Mouse (Mus musculus): ENCODE measurements around the gene Pgp. TPM values are rescaled to one million over a fixed set of nuclear protein-coding genes. Genes with fewer than 3 reads are reported as not detected.

Pgp gene
- total RNA-seq (2023) = 14.3 to 17.9 TPM (median 16.6 TPM) in 4 replicates

DNA sequence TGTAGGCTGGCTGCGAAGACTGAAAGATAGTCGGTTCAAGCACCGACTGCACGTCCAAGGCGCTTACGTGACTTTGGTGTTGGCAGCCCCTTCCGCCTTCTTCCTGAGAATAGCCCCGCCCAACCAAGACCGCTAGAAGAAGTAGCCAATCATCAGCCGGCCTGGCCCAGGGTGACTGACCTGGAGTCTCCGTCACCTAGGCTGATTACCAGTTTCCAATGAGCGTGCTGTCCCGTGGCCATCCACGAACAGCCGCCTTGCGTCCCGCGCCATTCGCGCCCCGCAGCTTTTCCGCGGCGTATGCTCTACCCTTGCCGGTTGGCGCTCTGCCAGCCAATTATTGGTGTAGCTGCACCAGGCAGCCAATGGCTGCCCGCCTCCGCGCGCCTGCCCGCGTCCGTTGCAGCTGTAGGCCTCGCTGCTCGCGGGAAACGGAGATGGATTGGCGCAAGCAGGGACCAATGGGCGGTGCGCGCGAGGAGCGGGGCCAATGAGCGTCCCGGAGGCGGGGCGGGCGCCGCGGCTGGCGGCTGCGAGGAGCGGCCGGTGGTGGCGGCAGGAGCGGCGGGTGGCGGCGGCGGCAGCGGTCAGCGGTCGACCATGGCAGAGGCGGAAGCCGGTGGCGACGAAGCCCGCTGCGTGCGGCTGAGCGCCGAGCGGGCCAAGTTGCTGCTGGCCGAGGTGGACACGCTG, at the start of gene Pgp, which contains the start of gene E4f1:
Pgp (plus strand) TSS at position 483 of the 693 bp plus-strand sequence.
E4f1 (minus strand) TSS at position 404 of the 693 bp plus-strand sequence.

DNA sequence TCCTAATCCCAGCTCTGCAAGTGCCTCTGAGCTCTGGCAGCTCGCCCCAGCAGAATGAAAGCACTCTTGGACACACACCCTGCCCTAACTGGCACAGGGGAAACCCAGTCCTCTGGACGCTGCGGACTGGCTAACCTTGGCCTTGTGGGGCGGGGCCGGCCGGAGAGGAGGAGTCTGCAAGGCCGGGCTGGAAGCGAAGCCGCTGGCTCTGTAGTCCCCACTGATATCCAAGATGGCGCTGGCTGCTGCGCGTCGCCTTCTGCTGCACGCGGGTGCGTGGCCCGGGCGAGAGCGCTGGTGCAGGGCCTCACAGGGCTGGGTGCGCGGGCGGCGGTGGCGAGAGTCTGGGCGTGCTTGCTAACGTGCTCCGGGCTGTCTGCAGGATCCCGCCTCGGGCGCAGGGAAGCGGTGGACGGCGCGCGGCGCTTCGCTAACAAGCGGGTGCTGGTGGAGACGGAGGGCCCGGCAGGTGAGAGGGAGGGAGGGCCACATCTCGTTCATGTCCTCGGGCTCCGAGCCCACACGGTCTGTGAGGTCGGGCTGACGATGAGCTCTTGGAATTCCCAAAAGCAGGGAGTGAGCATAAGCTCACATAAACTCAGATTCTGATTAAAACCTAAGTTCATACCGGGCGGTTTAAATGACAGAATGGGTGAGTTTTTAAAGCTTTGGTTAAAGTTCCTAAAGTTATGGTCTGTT, 43.6 kb upstream of the Pgp start, which contains the start of gene Eci1:
Eci1 (plus strand) TSS at position 171 of the 699 bp plus-strand sequence.

GRCm38 (mm10) chr17:24442632-24443155, 27.5 kb upstream of the Pgp start, which contains the start of gene Dnase1l2:
Gene Dnase1l2, minus strand, starts transcription at chr17:24443105.

GRCm38 (mm10) chr17:24473612-24474275, 3.6 kb downstream of the Pgp start, which contains the start of gene Bricd5:
Gene Bricd5, plus strand, starts transcription at chr17:24473884.

DNA sequence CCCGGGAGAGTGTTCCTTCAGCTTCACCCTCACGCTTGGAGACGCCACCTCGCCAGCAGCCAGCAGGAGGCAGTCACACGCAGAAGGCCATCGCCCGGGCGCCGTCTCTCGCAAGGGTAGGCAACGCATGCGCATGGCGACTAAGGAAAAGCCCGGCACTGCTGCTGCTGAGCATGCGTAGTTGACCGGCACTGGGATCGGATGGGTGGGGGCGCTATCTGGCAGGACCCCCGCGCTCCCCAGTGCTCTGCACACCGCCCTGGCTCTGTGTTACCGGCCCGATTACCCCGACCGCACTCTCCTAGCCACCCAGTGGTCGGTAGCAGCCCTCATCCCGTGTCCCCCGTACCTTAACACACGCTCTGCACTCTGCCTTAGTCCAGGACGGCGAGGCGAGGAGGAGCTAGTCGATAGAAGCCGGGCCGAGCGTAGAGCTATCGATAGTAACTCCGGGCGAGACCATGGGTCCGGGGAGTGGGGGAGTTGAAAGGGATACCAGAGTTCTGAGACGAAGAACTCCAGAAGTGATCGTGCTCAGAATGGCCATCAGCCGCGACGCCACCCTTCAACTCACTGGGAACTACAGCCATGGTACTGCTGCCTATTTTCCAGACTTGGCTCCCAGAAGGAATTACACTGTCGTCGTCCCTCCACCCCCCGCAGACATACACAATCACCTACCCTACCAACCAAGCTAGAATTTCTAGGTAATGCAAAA, 8.6 kb downstream of the Pgp start, which contains the start of gene Mlst8:
Mlst8 (minus strand) TSS at position 416 of the 718 bp plus-strand sequence.

GRCm38 (mm10) chr17:24488186-24488661, 18.0 kb downstream of the Pgp start, which contains the start of gene Caskin1:
Gene Caskin1, plus strand, starts transcription at chr17:24488601.

Other genes with a start within 250 kb of the Pgp start
- 7.4 to 10.9 TPM (median 8.2 TPM) in 4 replicates for gene Tedc2, start 249.5 kb upstream of the Pgp start, total RNA-seq (2023)
- gene Ccnf, start 218.9 kb upstream of the Pgp start, total RNA-seq (2023) = 11.6 to 14.8 TPM (median 13.2 TPM) in 4 replicates
- gene Abca17, start 119.3 kb upstream of the Pgp start, total RNA-seq (2023) = 0.27 to 0.57 TPM (median 0.50 TPM) in 3 of 4 replicates, not detected in the other
- gene Abca3, start 118.4 kb upstream of the Pgp start, total RNA-seq (2023) = 52.3 to 57.4 TPM (median 55.0 TPM) in 4 replicates
- 155 to 180 TPM (median 162 TPM) in 4 replicates for gene Rnps1, start 55.8 kb upstream of the Pgp start, total RNA-seq (2023)
- gene Eci1, start 43.8 kb upstream of the Pgp start, total RNA-seq (2023) = 21.7 to 37.3 TPM (median 25.2 TPM) in 4 replicates
- gene Dnase1l2, start 27.3 kb upstream of the Pgp start, total RNA-seq (2023) = 5.2 to 8.2 TPM (median 6.5 TPM) in 4 replicates
- gene E4f1, start 79 bp upstream of the Pgp start, total RNA-seq (2023) = 53.5 to 67.6 TPM (median 60.7 TPM) in 4 replicates
- 0.91 to 1.0 TPM in 2 of 4 replicates, not detected in the others for gene Bricd5, start 3.5 kb downstream of the Pgp start, total RNA-seq (2023)
- gene Mlst8, start 8.7 kb downstream of the Pgp start, total RNA-seq (2023) = 16.1 to 24.1 TPM (median 21.4 TPM) in 4 replicates
- not detected in 4 replicates for gene Caskin1, start 18.2 kb downstream of the Pgp start, total RNA-seq (2023)
- 174 to 212 TPM (median 202 TPM) in 4 replicates for gene Traf7, start 57.5 kb downstream of the Pgp start, total RNA-seq (2023)
- gene Rab26, start 63.8 kb downstream of the Pgp start, total RNA-seq (2023) = 0.92 to 3.0 TPM (median 1.4 TPM) in 4 replicates
- gene Pkd1, start 79.4 kb downstream of the Pgp start, total RNA-seq (2023) = 66.6 to 77.7 TPM (median 73.9 TPM) in 4 replicates
- 90.9 to 106 TPM (median 96.8 TPM) in 4 replicates for gene Tsc2, start 162.2 kb downstream of the Pgp start, total RNA-seq (2023)
- 4.4 to 5.8 TPM (median 5.0 TPM) in 4 replicates for gene Nthl1, start 162.3 kb downstream of the Pgp start, total RNA-seq (2023)
- gene Slc9a3r2, start 179.9 kb downstream of the Pgp start, total RNA-seq (2023) = 0.41 to 0.48 TPM in 2 of 4 replicates, not detected in the others
- gene Npw, start 188.1 kb downstream of the Pgp start, total RNA-seq (2023) = not detected in 4 replicates
- gene Zfp598, start 199.3 kb downstream of the Pgp start, total RNA-seq (2023) = 54.6 to 60.8 TPM (median 56.6 TPM) in 4 replicates
- gene Syngr3, start 219.6 kb downstream of the Pgp start, total RNA-seq (2023) = not detected in 4 replicates
- gene Gfer, start 225.8 kb downstream of the Pgp start, total RNA-seq (2023) = 12.9 to 22.3 TPM (median 19.2 TPM) in 4 replicates
- gene Noxo1, start 225.8 kb downstream of the Pgp start, total RNA-seq (2023) = 5.5 to 8.2 TPM (median 5.8 TPM) in 4 replicates
- gene Tbl3, start 237.3 kb downstream of the Pgp start, total RNA-seq (2023) = 27.5 to 42.8 TPM (median 32.7 TPM) in 4 replicates
- gene Rnf151, start 247.7 kb downstream of the Pgp start, total RNA-seq (2023) = not detected in 4 replicates
- gene Rps2, start 247.7 kb downstream of the Pgp start, total RNA-seq (2023) = 1,219 to 1,283 TPM (median 1,236 TPM) in 4 replicates